Mouse (Mus musculus): ENCODE results near the gene Defb47. TPM values are rescaled to one million over a fixed set of nuclear protein-coding genes. Genes with fewer than 3 reads are reported as not detected.

The Defb47 gene
- total RNA-seq, 1 experiment = not detected

- in situ Hi-C loops (cut with MboI; ENCODE audit: low sequenced_read_pairs in 2 of 2, unreplicated experiment in 2 of 2) = no loop called here
- no peak overlapping the region for H3K27ac ChIP-seq (ENCODE audit: insufficient read depth, low read depth, low read length, poor library complexity, severe bottlenecking)
- no peak for TF ChIP-seq MAFK (IDR thresholded peaks at IDR 0.05; ENCODE audit: insufficient read depth, low read depth, low read length)
- no peak for TF ChIP-seq CHD2 (IDR thresholded peaks at IDR 0.05; ENCODE audit: low read depth, low read length)
- no peak for TF ChIP-seq ZC3H11A (IDR thresholded peaks at IDR 0.05; ENCODE audit: borderline replicate concordance, low read depth, low read length)
- H3K36me3 ChIP-seq (ENCODE audit: control insufficient read depth, insufficient read depth, low read length, poor library complexity, severe bottlenecking) = no peaks in the 10 kb centered on the region
- DNase-seq (ENCODE audit: low read depth, low spot score) = peak; percentile 31
- H3K4me3 ChIP-seq (ENCODE audit: insufficient read depth in 1 of 2, low read depth in 1 of 2, low read length in 2 of 2, poor library complexity in 1 of 2, severe bottlenecking in 1 of 2) = peak overlapping the region in 1 of 2 experiments; percentile 15; a peak in 1 of 4 replicates
- peaks cover 0 to 10% of the 10 kb centered on the region in 2 experiments; a peak in 2 of 4 replicates for H3K4me1 ChIP-seq (ENCODE audit: control insufficient read depth in 2 of 2, insufficient read depth in 2 of 2, low read length in 2 of 2, poor library complexity in 1 of 2)
- H3K9ac ChIP-seq (ENCODE audit: insufficient read depth, low read depth, low read length, poor library complexity, severe bottlenecking) = no peak overlapping the region; the same call in 1 of the 2 replicates
- no peaks in the 10 kb centered on the region for H3K9me3 ChIP-seq (ENCODE audit: control insufficient read depth, insufficient read depth, low read depth, low read length)
Observed at GRCm38 (mm10) chr14:62965811-62966520, 31.9 kb upstream of the Defb47 start.

DNA sequence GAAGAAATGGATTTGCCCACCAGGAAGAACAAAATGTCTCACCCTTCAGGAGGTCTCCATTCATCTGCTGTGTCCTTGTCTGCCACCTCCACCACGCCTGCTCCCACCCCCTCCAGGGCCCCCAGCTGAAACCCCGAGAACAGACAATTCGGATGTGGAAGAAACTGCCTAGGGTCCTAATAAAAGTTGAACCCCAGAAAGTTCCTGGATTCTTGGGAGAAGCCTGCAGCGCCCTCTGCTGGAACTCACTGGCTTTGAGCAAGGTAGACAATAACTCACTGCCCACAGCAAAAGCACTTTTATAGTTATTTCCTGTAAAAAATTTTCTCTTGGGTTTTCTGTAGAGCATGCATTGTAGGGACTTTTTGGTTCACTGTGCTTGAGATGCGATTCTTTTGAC, 22.8 kb upstream of the Defb47 start:
- TF ChIP-seq ZC3H11A (IDR thresholded peaks at IDR 0.05; ENCODE audit: borderline replicate concordance, low read depth, low read length) = peak; percentile 65; the same call in 1 of the 2 replicates
- no peak for TF ChIP-seq HCFC1 (IDR thresholded peaks at IDR 0.05; ENCODE audit: borderline replicate concordance, insufficient read depth, low read length)
- TF ChIP-seq CHD2 (IDR thresholded peaks at IDR 0.05; ENCODE audit: low read depth, low read length) = no peak
- TF ChIP-seq ZNF384 (IDR thresholded peaks at IDR 0.05; ENCODE audit: low read depth, low read length) = no peak
- TF ChIP-seq MAFK (IDR thresholded peaks at IDR 0.05; ENCODE audit: insufficient read depth, low read depth, low read length) = 0 out of 2 replicates have a peak, but pooled peaks have one; percentile 35
- H3K36me3 ChIP-seq (ENCODE audit: control insufficient read depth, insufficient read depth, low read length, poor library complexity, severe bottlenecking) = no peaks in the 10 kb centered on the region
- no peaks in the 10 kb centered on the region for H3K4me1 ChIP-seq (ENCODE audit: control insufficient read depth in 2 of 2, insufficient read depth in 2 of 2, low read length in 2 of 2, poor library complexity in 1 of 2)
- no peak overlapping the region for H3K27ac ChIP-seq (ENCODE audit: insufficient read depth, low read depth, low read length, poor library complexity, severe bottlenecking)
- peak; percentile 33 for DNase-seq (ENCODE audit: low read depth, low spot score)
- in situ Hi-C loops (cut with MboI; ENCODE audit: low sequenced_read_pairs in 2 of 2, unreplicated experiment in 2 of 2) = no loop called here
- H3K9ac ChIP-seq (ENCODE audit: insufficient read depth, low read depth, low read length, poor library complexity, severe bottlenecking) = no peak overlapping the region
- H3K9me3 ChIP-seq (ENCODE audit: control insufficient read depth, insufficient read depth, low read depth, low read length) = no peaks in the 10 kb centered on the region
- H3K4me3 ChIP-seq (ENCODE audit: insufficient read depth in 1 of 2, low read depth in 1 of 2, low read length in 2 of 2, poor library complexity in 1 of 2, severe bottlenecking in 1 of 2) = no peak overlapping the region

- no peak for DNase-seq (ENCODE audit: low read depth, low spot score)
- Histone ChIP-seq H3K4me1 (ENCODE audit: control insufficient read depth in 2 of 2, insufficient read depth in 2 of 2, low read length in 2 of 2, poor library complexity in 1 of 2) (no peaks in the 10 kb centered on the region), H3K4me3 (ENCODE audit: insufficient read depth in 1 of 2, low read depth in 1 of 2, low read length in 2 of 2, poor library complexity in 1 of 2, severe bottlenecking in 1 of 2) (no peak overlapping the region), H3K9ac (ENCODE audit: insufficient read depth, low read depth, low read length, poor library complexity, severe bottlenecking) (no peak overlapping the region), H3K36me3 (ENCODE audit: control insufficient read depth, insufficient read depth, low read length, poor library complexity, severe bottlenecking) (no peaks in the 10 kb centered on the region), H3K9me3 (ENCODE audit: control insufficient read depth, insufficient read depth, low read depth, low read length) (no peaks in the 10 kb centered on the region), H3K27ac (ENCODE audit: insufficient read depth, low read depth, low read length, poor library complexity, severe bottlenecking) (no peak overlapping the region)
- in situ Hi-C loops (cut with MboI; ENCODE audit: low sequenced_read_pairs in 2 of 2, unreplicated experiment in 2 of 2) = no loop called here
- no peak for TF ChIP-seq ZNF384 (IDR thresholded peaks at IDR 0.05; ENCODE audit: low read depth, low read length)
Observed at GRCm38 (mm10) chr14:62979815-62980214, 18.1 kb upstream of the Defb47 start.

GRCm38 (mm10) chr14:62984410-62984809, 13.5 kb upstream of the Defb47 start, which contains the start of gene Defb48:
Gene Defb48, minus strand, starts transcription at chr14:62984510.
- no peak for TF ChIP-seq MAFK (IDR thresholded peaks at IDR 0.05; ENCODE audit: insufficient read depth, low read depth, low read length)
- TF ChIP-seq ZC3H11A (IDR thresholded peaks at IDR 0.05; ENCODE audit: borderline replicate concordance, low read depth, low read length) = no peak
- TF ChIP-seq ZNF384 (IDR thresholded peaks at IDR 0.05; ENCODE audit: low read depth, low read length) = no peak
- no peak for TF ChIP-seq CHD2 (IDR thresholded peaks at IDR 0.05; ENCODE audit: low read depth, low read length)
- no peak for TF ChIP-seq HCFC1 (IDR thresholded peaks at IDR 0.05; ENCODE audit: borderline replicate concordance, insufficient read depth, low read length)
- no peaks in the 10 kb centered on the region for H3K36me3 ChIP-seq (ENCODE audit: control insufficient read depth, insufficient read depth, low read length, poor library complexity, severe bottlenecking)
- H3K4me1 ChIP-seq (ENCODE audit: control insufficient read depth in 2 of 2, insufficient read depth in 2 of 2, low read length in 2 of 2, poor library complexity in 1 of 2) = no peaks in the 10 kb centered on the region
- H3K9ac ChIP-seq (ENCODE audit: insufficient read depth, low read depth, low read length, poor library complexity, severe bottlenecking) = no peak within 1 kb of the TSS
- H3K9me3 ChIP-seq (ENCODE audit: control insufficient read depth, insufficient read depth, low read depth, low read length) = no peaks in the 10 kb centered on the region
- in situ Hi-C loops (cut with MboI; ENCODE audit: low sequenced_read_pairs in 2 of 2, unreplicated experiment in 2 of 2) = no loop called here
- H3K27ac ChIP-seq (ENCODE audit: insufficient read depth, low read depth, low read length, poor library complexity, severe bottlenecking) = no peak within 1 kb of the TSS
- no peak for DNase-seq (ENCODE audit: low read depth, low spot score)
- H3K4me3 ChIP-seq (ENCODE audit: insufficient read depth in 1 of 2, low read depth in 1 of 2, low read length in 2 of 2, poor library complexity in 1 of 2, severe bottlenecking in 1 of 2) = no peak within 1 kb of the TSS

DNA sequence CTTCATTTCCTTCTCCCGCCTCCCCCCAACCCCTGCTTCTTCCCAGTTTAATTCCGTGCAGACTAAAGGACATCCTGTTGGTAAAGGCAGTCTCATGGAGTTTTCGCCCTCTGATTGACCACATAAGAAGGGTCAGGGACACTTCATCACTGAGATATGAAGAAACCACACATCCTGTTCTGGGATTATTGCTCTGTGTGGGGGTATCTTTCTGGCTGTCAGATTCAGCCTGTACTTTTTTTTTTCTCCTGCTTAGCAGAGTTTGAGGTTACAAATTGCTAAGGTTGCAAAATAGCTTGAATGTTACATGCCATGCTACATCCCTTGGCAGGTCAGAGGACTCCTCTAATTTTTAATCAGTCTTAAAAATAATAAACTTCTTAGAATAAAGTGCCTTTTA, 6.6 kb upstream of the Defb47 start:
- H3K9ac ChIP-seq (ENCODE audit: insufficient read depth, low read depth, low read length, poor library complexity, severe bottlenecking) = no peak overlapping the region
- no peaks in the 10 kb centered on the region for H3K36me3 ChIP-seq (ENCODE audit: control insufficient read depth, insufficient read depth, low read length, poor library complexity, severe bottlenecking)
- no peak for DNase-seq (ENCODE audit: low read depth, low spot score)
- no peak overlapping the region for H3K27ac ChIP-seq (ENCODE audit: insufficient read depth, low read depth, low read length, poor library complexity, severe bottlenecking)
- in situ Hi-C loops (cut with MboI; ENCODE audit: low sequenced_read_pairs in 2 of 2, unreplicated experiment in 2 of 2) = no loop called here
- no peaks in the 10 kb centered on the region for H3K4me1 ChIP-seq (ENCODE audit: control insufficient read depth in 2 of 2, insufficient read depth in 2 of 2, low read length in 2 of 2, poor library complexity in 1 of 2)
- TF ChIP-seq ZNF384 (IDR thresholded peaks at IDR 0.05; ENCODE audit: low read depth, low read length) (no peak), ZC3H11A (IDR thresholded peaks at IDR 0.05; ENCODE audit: borderline replicate concordance, low read depth, low read length) (no peak), MAFK (IDR thresholded peaks at IDR 0.05; ENCODE audit: insufficient read depth, low read depth, low read length) (no peak), CHD2 (IDR thresholded peaks at IDR 0.05; ENCODE audit: low read depth, low read length) (no peak), HCFC1 (IDR thresholded peaks at IDR 0.05; ENCODE audit: borderline replicate concordance, insufficient read depth, low read length) (no peak)
- H3K4me3 ChIP-seq (ENCODE audit: insufficient read depth in 1 of 2, low read depth in 1 of 2, low read length in 2 of 2, poor library complexity in 1 of 2, severe bottlenecking in 1 of 2) = no peak overlapping the region
- no peaks in the 10 kb centered on the region for H3K9me3 ChIP-seq (ENCODE audit: control insufficient read depth, insufficient read depth, low read depth, low read length)

Data from ES-E14 (cell line).